Mouse (Mus musculus) erythroblast, embryonic 14.5 days (primary cell): Measurements from ENCODE around the gene Akap9.

Experiments used
- GATA1 ChIP-seq: IDR thresholded peaks from 2 replicates; pipeline ENCODE4 v1.6.1; 2012; ENCODE audit warnings: low read length, inconsistent platforms, mixed read lengths
- TAL1 ChIP-seq: IDR thresholded peaks from 3 replicates; pipeline ENCODE4 v1.6.1; 2012; ENCODE audit warnings: low read length, inconsistent platforms, mixed read lengths

- TF ChIP-seq GATA1 (no peak), TAL1 (no peak)
Observed at GRCm38 (mm10) chr5:4060313-4060712, 132.5 kb downstream of the Akap9 start.
